ENCODE assay signal across 15 mouse cellular contexts in the genomic region with DNA sequence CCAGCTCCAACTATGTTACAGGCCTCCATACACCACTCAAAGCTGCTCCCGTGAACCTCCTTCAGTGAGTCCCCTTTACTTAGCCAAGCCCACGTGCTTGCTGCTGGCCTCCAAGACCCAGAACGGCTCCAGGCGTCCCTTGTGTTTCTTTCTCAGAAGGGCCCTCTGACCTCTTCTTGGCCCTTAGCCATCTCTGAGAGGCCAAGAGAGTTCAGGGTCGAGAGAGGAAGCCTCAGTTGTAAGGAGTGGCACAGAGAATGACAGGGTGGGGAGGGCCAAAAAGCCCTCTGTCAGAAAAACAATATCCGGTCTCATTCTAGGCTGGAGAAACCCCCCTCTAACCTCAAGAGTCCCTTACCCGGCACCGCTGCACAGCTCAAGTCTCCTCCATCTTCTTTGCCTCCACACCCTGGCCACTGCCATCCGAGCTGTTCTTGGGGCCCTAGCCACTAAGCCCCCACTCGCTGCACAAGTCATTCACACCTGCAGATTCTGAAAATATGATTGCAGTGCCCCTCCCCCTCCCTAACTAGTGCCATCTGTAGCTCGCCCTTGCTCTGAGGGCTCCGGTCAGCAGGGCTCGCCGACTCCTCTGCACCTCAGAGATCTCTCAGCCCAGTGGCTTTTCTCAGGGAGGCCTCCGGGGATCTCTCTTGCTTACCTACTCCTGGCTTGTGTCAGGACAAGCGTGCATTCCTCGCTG.
DNase-seq lines count a peak whose midpoint lies in the region; ATAC-seq and TF ChIP-seq lines count a peak whose summit lies in the region.
"Had no signal": no experiment of that assay in that cellular context is flagged by ENCODE, and none has a peak within 500 bp of the region (broad histone marks: within the 10 kb centered on the region; RNA-seq: fewer than 3 reads in every experiment).

No protein-coding gene starts in this region.

- no peak for TF ChIP-seq CTCF in lung, postnatal 0 days (IDR thresholded peaks at IDR 0.05)

- no peaks in the 10 kb centered on the region for H3K4me1 ChIP-seq in lung, postnatal 0 days (ENCODE audit: insufficient read depth, low read depth, low read length)
- H3K4me1 ChIP-seq in heart, embryonic 10.5 days: peaks cover 31% of the 10 kb centered on the region

- ATAC-seq in lung, postnatal 0 days: no peak
- ATAC-seq: liver, postnatal 0 days had no signal

- 26% methylated on average over 17 of the region's 17 CpGs for WGBS in lung, postnatal 0 days
- 57% methylated on average over 17 of the region's 17 CpGs for WGBS in heart, embryonic 10.5 days

- H3K4me3 ChIP-seq in lung, postnatal 0 days (ENCODE audit: low read depth, low read length): no peak overlapping the region
- no peak overlapping the region for H3K4me3 ChIP-seq in heart, embryonic 10.5 days
- H3K4me3 ChIP-seq: hindbrain, embryonic 15.5 days had no signal

- peak; percentile 16 for DNase-seq in adrenal gland, postnatal 14 days
- DNase-seq in adrenal gland, postnatal 36 days: no peak
- peak; percentile 15 for DNase-seq in lung, postnatal 14 days
- DNase-seq in lung, postnatal 0 days (ENCODE audit: low spot score): no peak
- DNase-seq in kidney, postnatal 14 days: peak; percentile 33
- DNase-seq in Muller cell, postnatal 12 days (ENCODE audit: inconsistent ontology term): no peak
- DNase-seq in heart, embryonic 10.5 days (ENCODE audit: low spot score): no peak
- DNase-seq in frontal cortex, postnatal 25 days (ENCODE audit: low spot score in 2 of 2): no peak
- DNase-seq: cerebellum, postnatal 36 days; heart, adult 11 months; layer of hippocampus, postnatal 36 days; left cerebral cortex, postnatal 4 days; liver, postnatal 0 days; thymus, adult 2 months had no signal

- no peak overlapping the region for H3K4me2 ChIP-seq in lung, postnatal 0 days (replicated peaks; ENCODE audit: low read depth, low read length)
- H3K4me2 ChIP-seq: hindbrain, embryonic 15.5 days had no signal

- H3K27me3 ChIP-seq in lung, postnatal 0 days (replicated peaks; ENCODE audit: insufficient read depth, low read length): no peaks in the 10 kb centered on the region
- H3K27me3 ChIP-seq in heart, embryonic 10.5 days (ENCODE audit: insufficient read depth, poor library complexity, severe bottlenecking): peaks cover 44% of the 10 kb centered on the region
- H3K27me3 ChIP-seq: hindbrain, embryonic 15.5 days had no signal

- no peaks in the 10 kb centered on the region for H3K9me3 ChIP-seq in lung, postnatal 0 days (ENCODE audit: low read length)
- no peaks in the 10 kb centered on the region for H3K9me3 ChIP-seq in heart, embryonic 10.5 days
- H3K9me3 ChIP-seq: hindbrain, embryonic 15.5 days had no signal

- H3K27ac ChIP-seq in lung, postnatal 0 days (ENCODE audit: low read length): no peak overlapping the region
- H3K27ac ChIP-seq in heart, embryonic 10.5 days: no peak overlapping the region
- H3K27ac ChIP-seq: hindbrain, embryonic 15.5 days had no signal

- H3K36me3 ChIP-seq in lung, postnatal 0 days (ENCODE audit: insufficient read depth, low read length): no peaks in the 10 kb centered on the region
- no peaks in the 10 kb centered on the region for H3K36me3 ChIP-seq in heart, embryonic 10.5 days
- H3K36me3 ChIP-seq: hindbrain, embryonic 15.5 days had no signal

- TF ChIP-seq EP300 in lung, postnatal 0 days (IDR thresholded peaks at IDR 0.05): no peak

- H3K9ac ChIP-seq in lung, postnatal 0 days (replicated peaks; ENCODE audit: low read depth): no peak overlapping the region
- H3K9ac ChIP-seq: hindbrain, embryonic 15.5 days; liver, postnatal 0 days had no signal

Comparison
In these comparisons a context has a peak if more than half of its experiments do, and no peak if none do; other contexts are left out.
1. DNase-seq: peak in adrenal gland, postnatal 14 days (single experiment), lung, postnatal 14 days (single experiment) and kidney, postnatal 14 days (single experiment); none in adrenal gland, postnatal 36 days (0 of 2), lung, postnatal 0 days (single experiment), Muller cell, postnatal 12 days (single experiment), heart, embryonic 10.5 days (single experiment) and frontal cortex, postnatal 25 days (0 of 2).